Mouse (Mus musculus) kidney, adult 2 months (tissue): ENCODE results near the gene Oxct1.

Source experiments
- CTCF ChIP-seq: fragments of 200-500 bp; conservative IDR thresholded peaks from 2 replicates; pipeline ENCODE4 v1.5.1; 2011; ENCODE audit warnings: low read depth, mild to moderate bottlenecking, control low read depth, low read length, moderate library complexity, mixed read lengths; ENCODE audit not compliant: insufficient read depth, insufficient read length
- POLR2A ChIP-seq: fragments of 200-500 bp; IDR thresholded peaks from one replicate; pipeline ENCODE4 v1.6.1; 2011; ENCODE audit warnings: low read depth, low read length, control low read depth

DNA sequence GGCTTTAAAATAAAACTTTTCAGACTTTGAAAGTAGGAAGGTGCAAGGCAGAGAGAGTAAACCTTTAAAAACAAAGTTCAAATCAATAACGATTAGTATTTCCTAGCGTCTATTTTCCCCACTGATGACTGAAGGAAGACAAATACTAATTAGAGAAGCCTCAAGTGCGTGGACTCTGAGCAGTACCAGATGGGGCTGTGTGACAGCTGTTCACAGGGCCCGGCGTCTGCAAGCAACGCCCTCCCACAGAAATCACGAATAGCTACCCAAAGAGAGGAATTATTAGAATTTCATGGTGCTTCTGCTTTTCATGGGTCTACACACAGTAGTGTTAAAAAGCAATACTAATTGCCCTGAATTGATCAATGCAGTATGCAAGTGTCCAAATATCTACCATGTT, 61.7 kb downstream of the Oxct1 start:
- TF ChIP-seq CTCF (no peak), POLR2A (no peak)
